Mouse (Mus musculus): ENCODE data around the gene Kif3c. TPM values are rescaled to one million over a fixed set of nuclear protein-coding genes. Genes with fewer than 3 reads are reported as not detected.

Kif3c gene
- polyA plus RNA-seq, 1 experiment from 2014 or later: 32.0 TPM

DNA sequence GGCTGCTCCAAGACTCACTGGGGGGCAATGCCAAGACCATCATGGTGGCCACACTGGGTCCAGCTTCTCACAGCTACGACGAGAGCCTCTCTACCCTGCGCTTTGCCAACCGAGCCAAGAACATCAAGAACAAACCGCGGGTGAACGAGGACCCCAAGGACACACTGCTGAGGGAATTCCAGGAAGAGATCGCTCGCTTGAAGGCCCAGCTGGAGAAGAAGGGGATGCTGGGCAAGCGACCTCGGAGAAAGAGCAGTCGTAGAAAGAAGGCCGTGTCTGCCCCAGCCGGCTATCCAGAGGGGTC, 2.0 kb downstream of the Kif3c start:
- in situ Hi-C loops (cut with MboI; ENCODE audit: low pct_unique_long_range_greater_than_20kb): no loop called here
- DNase-seq (ENCODE audit: low read depth, low spot score) (no peak), ATAC-seq (no peak)
- CTCF ChIA-PET: interaction anchor here (1.1 to 1.2 kb wide), 2 partner anchors 7 to 9 kb away, joined by 3 to 4 read pairs; no protein-coding TSS in a partner anchor
- no peak for TF ChIP-seq CTCF (IDR thresholded peaks at IDR 0.05)
- no peaks in the 10 kb centered on the region for H3K27me3 ChIP-seq
- POLR2A ChIA-PET: interaction anchor here (3.2 kb wide), 1 partner anchor 56 kb away, joined by 10 read pairs; the partner anchor contains the start of gene Rab10

DNA sequence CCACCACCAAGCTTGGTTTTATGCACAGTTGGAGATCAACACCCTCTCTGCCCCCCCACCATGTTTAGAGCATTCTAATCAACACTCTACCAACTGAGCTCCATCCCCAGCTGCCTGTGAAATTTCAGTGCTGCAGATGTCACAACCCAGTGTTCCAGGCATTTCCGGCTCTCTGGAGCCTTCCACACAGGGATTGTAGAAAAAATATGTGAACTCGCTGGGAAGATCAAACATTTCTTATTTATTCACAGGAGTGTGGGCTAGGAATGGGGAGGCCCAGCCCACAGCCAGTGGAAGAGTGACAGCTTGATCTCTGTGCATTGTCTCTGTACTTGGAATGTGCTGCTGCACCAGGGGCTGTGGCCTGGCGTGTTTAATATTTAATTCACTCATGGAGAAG, 3.8 kb downstream of the Kif3c start:
- ATAC-seq (no peak), DNase-seq (ENCODE audit: low read depth, low spot score) (no peak)
- ChIA-PET POLR2A (interaction anchor here (0.7 kb wide), 1 partner anchor 27 kb away, joined by 3 read pairs; no protein-coding TSS in a partner anchor), CTCF (interaction anchor here (1.6 kb wide), 1 partner anchor 22 kb away, joined by 6 read pairs; no protein-coding TSS in a partner anchor)
- no peaks in the 10 kb centered on the region for H3K27me3 ChIP-seq
- TF ChIP-seq CTCF (IDR thresholded peaks at IDR 0.05): no peak
- in situ Hi-C loops (cut with MboI; ENCODE audit: low pct_unique_long_range_greater_than_20kb): no loop called here

DNA sequence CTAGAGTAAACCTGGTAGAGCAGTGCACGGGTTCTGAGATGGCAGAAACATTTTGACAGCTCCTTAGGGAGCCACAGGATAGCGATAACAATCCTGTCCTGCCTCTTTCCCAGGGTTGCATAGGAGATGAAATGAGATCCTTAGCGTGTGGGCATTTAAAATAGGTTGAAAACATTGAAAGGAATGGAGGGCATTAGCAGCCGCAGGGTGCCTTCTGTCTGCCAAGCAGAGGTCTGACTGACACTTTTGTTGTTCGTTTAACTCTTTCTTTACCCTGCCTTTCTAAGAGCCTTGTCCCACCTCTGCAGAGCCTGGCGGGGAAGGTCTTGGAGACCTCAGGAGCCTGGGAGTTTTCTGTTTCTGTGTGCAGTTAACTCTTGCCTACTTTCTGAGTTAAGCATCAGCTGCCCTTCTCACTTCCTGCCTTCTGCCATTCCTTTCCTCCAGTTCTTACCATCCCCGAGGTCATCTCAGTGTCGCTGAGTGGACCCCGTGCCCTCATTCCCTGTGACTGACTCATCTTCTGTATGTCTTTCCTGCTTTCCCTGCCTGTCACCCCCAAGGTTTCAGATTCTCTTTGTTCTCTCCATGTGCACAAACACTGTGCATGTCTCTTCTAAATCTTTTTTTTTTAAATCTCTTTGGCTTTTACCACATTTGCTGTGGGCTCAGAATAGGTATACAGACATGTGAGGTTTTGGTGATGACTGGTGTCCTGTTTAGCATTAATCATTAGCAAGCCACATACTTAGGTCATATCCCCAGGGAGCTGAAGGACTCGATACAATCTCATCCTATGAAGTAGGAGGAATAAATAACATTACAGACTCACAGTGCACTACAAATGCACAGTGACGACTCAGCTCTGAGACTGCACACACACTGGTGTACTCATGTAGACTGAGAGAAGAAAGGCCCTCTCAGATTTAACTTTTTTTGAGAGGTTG, 6.3 kb downstream of the Kif3c start:
- no peaks in the 10 kb centered on the region for H3K27me3 ChIP-seq
- CTCF ChIA-PET: no interaction called here
- DNase-seq (ENCODE audit: low read depth, low spot score) (peak; percentile 41), ATAC-seq (peak; percentile 79)
- in situ Hi-C loops (cut with MboI; ENCODE audit: low pct_unique_long_range_greater_than_20kb): no loop called here
- no peak for TF ChIP-seq CTCF (IDR thresholded peaks at IDR 0.05)
- POLR2A ChIA-PET: interaction anchor here (0.5 kb wide), 1 partner anchor 61 kb away, joined by 3 read pairs; no protein-coding TSS in a partner anchor

DNA sequence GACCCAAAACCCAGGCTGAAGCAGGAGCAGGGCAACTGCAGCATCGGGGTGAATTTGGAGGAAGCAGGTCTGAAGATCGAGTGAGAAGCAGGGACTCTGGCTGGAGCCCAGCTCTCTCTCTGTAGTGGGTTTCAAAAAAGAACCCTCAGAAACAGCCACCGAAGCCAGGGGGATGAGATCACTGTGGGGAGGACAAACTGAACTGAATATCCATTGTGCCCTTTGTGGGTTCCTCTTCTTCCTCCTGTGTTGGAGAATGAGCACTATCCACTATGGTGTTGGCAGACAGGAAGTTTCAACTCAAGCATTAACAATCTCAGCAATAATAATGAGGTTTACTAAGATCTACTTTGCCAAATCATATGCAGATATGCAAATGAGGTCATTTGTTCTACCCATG, 7.1 kb downstream of the Kif3c start:
- no peak for DNase-seq (ENCODE audit: low read depth, low spot score)
- ChIA-PET CTCF (no interaction called here), POLR2A (no interaction called here)
- in situ Hi-C loops (cut with MboI; ENCODE audit: low pct_unique_long_range_greater_than_20kb): no loop called here
- TF ChIP-seq CTCF (IDR thresholded peaks at IDR 0.05): no peak
- no peak for ATAC-seq
- H3K27me3 ChIP-seq: no peaks in the 10 kb centered on the region

DNA sequence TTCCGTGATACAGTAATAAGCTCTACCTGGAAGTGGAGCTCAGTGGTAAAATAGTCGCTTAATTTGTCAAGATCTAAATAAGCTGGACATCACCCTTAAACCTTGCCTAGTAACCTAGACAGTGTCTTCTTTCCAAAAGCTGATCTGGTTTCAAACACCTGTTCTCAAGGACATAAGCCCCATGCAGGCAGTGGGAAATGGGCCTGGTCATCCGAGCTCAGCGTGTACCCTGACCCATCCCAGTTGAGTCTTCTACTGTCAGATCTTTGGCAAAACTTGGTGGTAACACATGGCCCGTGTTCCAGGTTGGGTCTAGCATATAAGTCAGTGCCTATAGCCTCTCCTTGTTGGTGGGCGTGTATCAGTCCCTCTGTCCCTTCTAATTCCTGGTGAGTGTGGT, 8.6 kb downstream of the Kif3c start:
- in situ Hi-C loops (cut with MboI; ENCODE audit: low pct_unique_long_range_greater_than_20kb): no loop called here

DNA sequence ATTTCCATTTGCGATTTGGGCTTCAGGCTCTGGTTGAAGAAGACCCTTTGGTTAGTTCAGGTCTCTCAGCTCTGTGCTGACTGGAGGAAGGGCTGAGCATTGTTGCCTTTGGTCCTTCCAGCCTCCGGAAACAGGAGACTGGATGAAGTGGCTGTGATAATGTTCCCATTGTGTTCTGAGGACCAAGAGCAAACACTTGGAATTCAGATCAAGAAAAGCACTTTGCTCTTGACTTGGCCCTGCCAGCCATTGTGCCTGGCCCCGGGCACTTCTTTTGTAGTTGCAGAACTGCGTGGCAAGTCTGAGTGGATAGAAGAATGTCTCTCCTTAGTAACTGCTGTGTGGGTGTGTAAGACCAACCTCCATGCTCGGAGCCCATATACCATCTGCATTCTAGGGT, 9.6 kb downstream of the Kif3c start:
- ChIA-PET POLR2A (no interaction called here), CTCF (no interaction called here)
- TF ChIP-seq CTCF (IDR thresholded peaks at IDR 0.05): no peak
- DNase-seq (ENCODE audit: low read depth, low spot score) (no peak), ATAC-seq (no peak)
- in situ Hi-C loops (cut with MboI; ENCODE audit: low pct_unique_long_range_greater_than_20kb): no loop called here
- no peaks in the 10 kb centered on the region for H3K27me3 ChIP-seq

More for the DNA sequence above, 8.6 kb downstream of the Kif3c start:
- ChIA-PET POLR2A (interaction anchor here (0.7 kb wide), 1 partner anchor 11 kb away, joined by 4 read pairs; no protein-coding TSS in a partner anchor), CTCF (interaction anchor here (0.9 kb wide), 1 partner anchor 16 kb away, joined by 3 read pairs; no protein-coding TSS in a partner anchor)
- H3K27me3 ChIP-seq: no peaks in the 10 kb centered on the region
- no peak for TF ChIP-seq CTCF (IDR thresholded peaks at IDR 0.05)
- no peak for DNase-seq (ENCODE audit: low read depth, low spot score)
- ATAC-seq: no peak

DNA sequence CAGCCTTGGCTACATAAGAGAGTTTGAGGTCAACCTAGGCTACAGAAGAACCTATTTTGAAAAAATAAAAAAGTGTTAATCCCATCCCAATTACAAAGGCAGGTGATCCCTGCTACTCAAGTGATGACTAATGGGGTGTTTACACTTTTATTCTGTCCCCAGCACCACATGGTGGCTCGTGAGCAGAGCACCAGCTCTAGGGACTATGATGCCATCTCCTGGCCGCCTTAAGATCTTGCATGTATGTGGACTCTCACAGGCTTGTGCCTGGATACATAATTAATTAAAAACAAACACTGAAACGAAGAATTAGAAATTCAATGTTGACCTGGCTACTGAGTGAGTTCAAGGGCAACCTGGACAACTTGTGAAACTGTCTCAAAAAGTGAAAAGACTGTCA, 12.3 kb downstream of the Kif3c start:
- POLR2A ChIA-PET: no interaction called here
- DNase-seq (ENCODE audit: low read depth, low spot score): no peak
- TF ChIP-seq CTCF (IDR thresholded peaks at IDR 0.05): peak; percentile 56
- no peak for ATAC-seq
- CTCF ChIA-PET: no interaction called here
- no peaks in the 10 kb centered on the region for H3K27me3 ChIP-seq
- in situ Hi-C loops (cut with MboI; ENCODE audit: low pct_unique_long_range_greater_than_20kb): no loop called here

DNA sequence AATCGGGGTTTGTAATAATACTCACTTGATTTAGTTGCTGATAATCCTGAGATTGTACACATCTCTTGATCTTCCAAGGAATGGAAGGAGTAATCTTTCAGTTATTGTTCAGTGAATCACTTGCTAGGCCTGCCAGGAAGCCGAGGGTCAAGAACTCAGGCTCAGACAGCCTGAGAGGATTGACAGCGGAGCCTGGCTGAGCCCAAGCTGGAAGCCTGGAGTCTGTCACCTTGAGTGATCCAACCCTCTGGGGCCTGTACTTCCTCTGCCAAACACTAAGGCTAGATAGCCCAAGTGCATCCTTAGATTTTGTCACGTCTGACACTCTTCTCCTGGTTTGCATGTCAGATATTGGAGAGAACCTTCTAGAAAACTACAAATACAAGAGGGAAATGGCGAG, 12.8 kb downstream of the Kif3c start:
- no peaks in the 10 kb centered on the region for H3K27me3 ChIP-seq
- in situ Hi-C loops (cut with MboI; ENCODE audit: low pct_unique_long_range_greater_than_20kb): no loop called here
- no peak for DNase-seq (ENCODE audit: low read depth, low spot score)
- ChIA-PET POLR2A (no interaction called here), CTCF (no interaction called here)
- TF ChIP-seq CTCF (IDR thresholded peaks at IDR 0.05): no peak
- ATAC-seq: no peak

DNA sequence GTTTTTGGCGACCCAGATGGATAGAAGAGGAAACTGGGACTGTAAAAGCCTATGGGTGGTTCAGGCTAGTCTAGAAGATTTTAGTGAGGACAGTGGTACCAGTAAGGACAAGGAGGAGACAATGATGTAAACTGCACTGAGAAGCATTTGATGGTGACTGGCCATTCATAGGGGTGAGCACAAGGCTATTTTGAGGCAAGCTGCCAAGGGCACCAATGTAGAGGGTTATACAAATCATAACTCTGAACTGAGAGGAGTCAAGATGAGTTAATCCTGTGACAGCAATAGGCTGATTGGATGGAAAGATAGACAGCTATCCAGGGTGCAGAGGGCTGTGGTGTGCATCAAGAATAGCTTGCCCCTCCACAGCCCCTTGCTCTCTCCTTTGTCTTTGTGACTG, 19.9 kb downstream of the Kif3c start:
- ATAC-seq (no peak), DNase-seq (ENCODE audit: low read depth, low spot score) (no peak)
- CTCF ChIA-PET: interaction anchor here (1.4 kb wide), 1 partner anchor 149 kb away, joined by 3 read pairs; no protein-coding TSS in a partner anchor
- no peaks in the 10 kb centered on the region for H3K27me3 ChIP-seq
- TF ChIP-seq CTCF (IDR thresholded peaks at IDR 0.05): no peak
- POLR2A ChIA-PET: interaction anchor here (0.8 kb wide), 1 partner anchor 11 kb away, joined by 4 read pairs; no protein-coding TSS in a partner anchor
- in situ Hi-C loops (cut with MboI; ENCODE audit: low pct_unique_long_range_greater_than_20kb): no loop called here

DNA sequence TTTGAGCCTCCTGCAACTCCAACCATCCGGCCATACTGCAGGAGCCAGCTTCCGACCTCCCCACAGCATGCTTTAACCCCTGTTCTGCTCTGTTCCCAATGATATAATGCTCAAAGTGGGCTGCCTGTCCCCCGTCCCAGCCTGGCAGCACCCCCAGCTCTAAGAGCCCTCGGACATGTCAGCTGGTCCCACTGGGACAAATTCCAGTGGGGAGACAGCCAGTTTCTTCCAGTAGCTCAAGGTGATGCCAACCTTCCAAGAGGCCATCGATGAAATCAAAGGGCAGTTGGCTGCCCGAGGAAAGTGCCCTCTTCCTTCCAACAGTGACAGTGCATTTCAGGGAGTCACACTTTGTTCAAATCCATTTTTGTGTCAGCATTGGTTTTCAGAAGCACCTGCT, 20.3 kb downstream of the Kif3c start:
- no peaks in the 10 kb centered on the region for H3K27me3 ChIP-seq
- no peak for TF ChIP-seq CTCF (IDR thresholded peaks at IDR 0.05)
- in situ Hi-C loops (cut with MboI; ENCODE audit: low pct_unique_long_range_greater_than_20kb): no loop called here
- ChIA-PET CTCF (interaction anchor here (1.1 to 1.4 kb wide), 2 partner anchors 26 to 150 kb away, joined by 3 read pairs; no protein-coding TSS in a partner anchor), POLR2A (no interaction called here)
- DNase-seq (ENCODE audit: low read depth, low spot score): no peak
- ATAC-seq: no peak

DNA sequence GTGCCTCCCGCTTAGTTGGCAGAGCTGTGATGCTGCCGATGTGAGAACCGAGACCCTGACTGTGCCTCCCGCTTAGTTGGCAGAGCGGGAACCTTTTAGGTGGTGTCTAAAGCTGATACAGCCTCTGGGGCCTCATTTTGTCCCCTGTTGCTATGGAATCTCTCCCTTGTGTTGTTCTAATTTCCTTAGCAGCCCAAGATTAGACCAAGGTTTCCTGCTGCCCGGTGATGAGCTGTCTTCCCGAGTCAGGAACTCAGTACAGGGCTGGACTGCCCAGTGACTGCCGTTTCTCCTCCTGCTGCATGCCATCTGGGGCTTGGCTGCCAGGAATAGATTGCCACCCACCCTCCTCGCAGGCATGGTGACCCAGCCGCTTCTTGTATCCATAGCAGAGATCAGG, 21.0 kb downstream of the Kif3c start:
- TF ChIP-seq CTCF (IDR thresholded peaks at IDR 0.05): no peak
- CTCF ChIA-PET: interaction anchor here (1.1 to 1.4 kb wide), 2 partner anchors 27 to 151 kb away, joined by 3 read pairs; no protein-coding TSS in a partner anchor
- no peak for DNase-seq (ENCODE audit: low read depth, low spot score)
- no peaks in the 10 kb centered on the region for H3K27me3 ChIP-seq
- POLR2A ChIA-PET: no interaction called here
- ATAC-seq: no peak
- in situ Hi-C loops (cut with MboI; ENCODE audit: low pct_unique_long_range_greater_than_20kb): no loop called here
